Mouse (Mus musculus) retina, postnatal 7 days (tissue): ENCODE measurements at regions not wholly inside any gene's neighbourhood (a gene's known extent, or its start where the extent isn't known, plus 50 kb on each side); places are given as distances from the start of the nearest gene placed in this dataset.
A peak's percentile ranks its signal among the peaks of the same experiment; 100 is the strongest.

Experiments
- DNase-seq: peaks from one replicate; pipeline ENCODE4 v3.0.0-alpha.2; 2012; ENCODE audit warnings: low read depth, low spot score

- DNase-seq = no peak
These were observed 107.5 kb downstream of the Gm45692 start for GRCm38 (mm10) chr8:26226612-26227528.

DNA sequence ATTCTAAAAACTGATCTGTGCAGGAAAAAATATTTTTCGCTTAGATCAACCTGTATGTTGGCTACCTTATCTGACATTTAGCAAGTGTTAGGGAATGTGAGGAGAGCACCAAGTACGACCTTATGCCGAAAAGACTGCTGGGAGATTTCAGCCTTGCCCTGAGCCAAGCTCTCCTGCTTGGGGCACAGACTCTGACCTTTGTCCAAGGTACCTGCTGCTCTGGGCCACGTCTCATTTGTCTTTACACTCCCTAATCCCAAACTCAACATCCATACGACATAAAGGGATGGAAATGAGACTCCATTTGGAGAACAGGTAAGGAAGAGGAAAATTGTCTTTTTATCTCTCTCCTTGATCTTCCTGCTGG is 108.2 kb downstream of the Gm45692 start:
- DNase-seq = no peak

- DNase-seq = no peak
These were observed 110.2 kb downstream of the Gm45692 start for GRCm38 (mm10) chr8:26229548-26229947.

- DNase-seq = no peak
These were observed 119.7 kb downstream of the Gm45692 start for GRCm38 (mm10) chr8:26239075-26239474.

DNA sequence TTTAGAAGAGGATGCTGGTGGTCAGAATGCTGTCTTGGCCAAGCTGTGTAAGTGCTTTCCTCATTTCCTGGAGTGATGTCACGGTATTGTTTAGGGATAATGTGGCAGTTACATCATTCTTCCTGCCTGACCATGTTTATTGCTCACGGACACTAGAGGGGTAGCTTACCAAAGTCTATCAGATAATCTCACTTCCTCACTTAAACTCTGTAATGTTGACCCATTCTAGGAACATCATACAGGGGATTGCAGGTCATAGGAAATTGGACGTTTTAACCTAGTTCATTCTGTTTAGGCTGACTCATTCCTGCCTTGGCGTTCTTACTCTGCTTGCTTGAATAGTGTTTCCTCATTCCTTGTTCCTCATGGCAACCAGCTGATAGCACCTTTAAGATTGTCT is 120.3 kb downstream of the Gm45692 start:
- no peak for DNase-seq

DNA sequence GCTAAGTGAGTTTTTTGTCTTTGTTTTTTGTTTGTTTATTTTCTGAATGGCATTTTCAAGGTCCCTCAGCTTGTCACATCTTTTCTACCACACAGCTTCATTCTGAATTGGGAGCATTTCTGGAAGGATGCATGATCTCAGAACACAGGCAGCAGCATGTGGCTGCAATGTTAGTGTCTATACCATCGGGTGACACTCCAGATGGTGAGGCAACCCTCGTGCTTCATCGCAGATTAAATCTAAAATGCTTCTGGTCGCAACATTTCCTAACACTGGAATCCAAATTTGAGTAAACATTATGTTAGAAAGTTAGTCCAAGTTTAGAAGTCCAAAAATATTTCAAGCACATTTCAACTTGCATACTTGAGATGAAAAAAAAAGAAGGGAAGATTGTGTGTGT is 124.4 kb downstream of the Gm45692 start:
- no peak for DNase-seq

GRCm38 (mm10) chr8:26244308-26244707 is 125.0 kb downstream of the Gm45692 start:
- DNase-seq = no peak

- peak; percentile 38 for DNase-seq
These were observed 135.9 kb downstream of the Gm45692 start for GRCm38 (mm10) chr8:26255191-26255669.

- no peak for DNase-seq
These were observed 141.0 kb downstream of the Gm45692 start for GRCm38 (mm10) chr8:26260294-26260693.

DNA sequence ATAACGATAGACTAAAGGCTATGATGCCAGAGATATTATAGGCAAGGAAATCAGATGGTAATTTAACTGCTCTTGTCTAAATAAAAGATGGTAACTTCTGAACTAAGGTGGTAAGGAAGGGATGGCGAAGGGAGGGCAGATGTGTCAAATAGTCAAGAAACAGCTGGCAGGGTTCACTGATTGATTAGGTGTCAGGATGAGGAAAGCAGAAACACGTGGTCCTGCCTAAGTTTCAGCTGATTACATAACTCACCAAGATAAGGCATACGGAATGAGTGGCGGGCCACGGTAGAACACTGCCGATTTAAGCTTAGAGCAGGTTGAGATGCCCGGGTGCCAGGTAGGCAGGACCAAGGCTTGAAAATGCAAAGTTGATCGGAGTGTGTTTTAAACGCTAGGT is 143.2 kb downstream of the Gm45692 start:
- DNase-seq = no peak

GRCm38 (mm10) chr8:26264869-26265321 is 145.6 kb downstream of the Gm45692 start:
- DNase-seq = no peak

DNA sequence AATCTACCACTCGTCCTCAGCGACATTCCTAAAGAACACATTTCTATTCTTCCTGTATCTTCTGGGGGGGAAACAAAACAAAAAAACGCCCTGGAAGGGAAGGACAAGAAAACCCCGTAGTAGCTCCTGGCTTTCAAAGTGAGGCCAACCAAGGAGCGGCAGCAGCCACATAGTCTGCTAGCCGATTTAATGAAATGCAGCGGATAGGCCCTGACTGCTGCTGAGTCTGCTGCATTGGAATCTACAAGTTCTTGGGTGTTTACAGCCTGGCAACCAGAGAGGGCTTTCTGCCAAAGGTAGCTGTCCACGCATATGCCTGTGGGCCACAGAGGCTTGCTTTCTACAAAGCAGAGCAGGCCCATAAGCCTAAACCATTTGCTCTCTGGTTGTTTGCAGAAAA is 146.0 kb downstream of the Gm45692 start:
- DNase-seq = no peak

- no peak for DNase-seq
These were observed 147.1 kb downstream of the Gm45692 start for GRCm38 (mm10) chr8:26266384-26266783.

GRCm38 (mm10) chr8:26267569-26267968 is 148.2 kb downstream of the Gm45692 start:
- no peak for DNase-seq

GRCm38 (mm10) chr8:26268751-26269415 is 149.5 kb downstream of the Gm45692 start:
- no peak for DNase-seq

DNA sequence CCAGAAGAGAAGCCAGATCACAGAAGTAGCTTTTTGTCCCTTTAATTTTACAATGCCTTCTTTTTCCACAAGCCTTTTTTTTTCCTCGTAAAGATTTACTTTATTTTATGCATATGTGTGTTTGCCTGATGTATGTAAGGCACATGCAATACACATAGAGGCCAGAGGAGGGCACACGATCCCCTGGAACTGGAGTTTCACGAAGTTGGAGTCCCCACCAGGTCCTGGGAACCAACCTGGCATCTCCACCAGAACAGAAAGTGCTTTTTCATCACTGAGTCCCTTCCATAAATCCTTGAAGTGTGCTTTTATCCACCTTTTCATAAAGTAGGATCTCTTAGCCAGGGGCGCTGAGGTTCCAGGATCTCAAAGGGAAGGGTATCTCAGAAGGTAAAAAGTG is 152.8 kb downstream of the Gm45692 start:
- no peak for DNase-seq

- DNase-seq = no peak
These were observed 153.5 kb downstream of the Gm45692 start for GRCm38 (mm10) chr8:26272675-26273414.

GRCm38 (mm10) chr8:26273415-26273760 is 154.1 kb downstream of the Gm45692 start:
- no peak for DNase-seq

DNA sequence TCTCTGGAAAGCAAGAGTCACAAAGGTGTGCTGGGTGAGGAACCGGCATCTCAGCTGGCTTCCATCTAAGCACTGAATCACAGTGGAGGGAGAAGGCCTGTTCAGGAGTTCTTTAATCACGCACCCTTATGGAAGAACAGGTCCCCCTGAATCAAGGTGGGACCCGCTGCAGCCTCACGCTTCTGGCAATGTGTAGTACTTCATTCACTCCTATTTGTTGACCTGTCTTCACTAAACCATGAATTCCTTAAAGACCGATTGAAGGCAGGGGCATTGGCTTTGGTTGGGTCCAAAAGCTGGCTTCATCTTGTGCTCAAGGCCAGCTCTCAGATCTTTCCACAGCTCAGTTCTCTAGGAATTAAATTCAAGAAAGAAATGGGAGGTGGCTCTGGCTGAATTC is 154.5 kb downstream of the Gm45692 start:
- DNase-seq = no peak

DNA sequence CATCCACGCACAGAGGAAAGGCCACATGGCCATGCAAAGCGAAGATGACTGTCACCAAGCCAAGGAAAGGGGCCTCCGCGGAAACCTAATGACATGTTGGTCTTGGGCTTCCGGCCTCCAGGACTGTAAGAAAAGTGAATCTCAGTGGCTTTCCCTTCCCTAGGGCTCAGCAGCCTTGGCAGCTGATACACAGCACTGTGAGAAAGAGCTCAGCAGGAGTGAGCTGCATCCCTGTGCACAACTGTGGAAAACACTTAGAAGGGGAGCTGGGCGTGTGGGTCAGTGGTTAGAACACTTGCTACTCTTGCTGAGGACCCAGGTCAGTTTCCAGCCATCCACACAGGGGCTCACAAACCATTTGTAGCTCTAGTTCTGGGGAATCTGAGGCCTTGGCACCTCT is 155.1 kb downstream of the Gm45692 start:
- DNase-seq = no peak

DNA sequence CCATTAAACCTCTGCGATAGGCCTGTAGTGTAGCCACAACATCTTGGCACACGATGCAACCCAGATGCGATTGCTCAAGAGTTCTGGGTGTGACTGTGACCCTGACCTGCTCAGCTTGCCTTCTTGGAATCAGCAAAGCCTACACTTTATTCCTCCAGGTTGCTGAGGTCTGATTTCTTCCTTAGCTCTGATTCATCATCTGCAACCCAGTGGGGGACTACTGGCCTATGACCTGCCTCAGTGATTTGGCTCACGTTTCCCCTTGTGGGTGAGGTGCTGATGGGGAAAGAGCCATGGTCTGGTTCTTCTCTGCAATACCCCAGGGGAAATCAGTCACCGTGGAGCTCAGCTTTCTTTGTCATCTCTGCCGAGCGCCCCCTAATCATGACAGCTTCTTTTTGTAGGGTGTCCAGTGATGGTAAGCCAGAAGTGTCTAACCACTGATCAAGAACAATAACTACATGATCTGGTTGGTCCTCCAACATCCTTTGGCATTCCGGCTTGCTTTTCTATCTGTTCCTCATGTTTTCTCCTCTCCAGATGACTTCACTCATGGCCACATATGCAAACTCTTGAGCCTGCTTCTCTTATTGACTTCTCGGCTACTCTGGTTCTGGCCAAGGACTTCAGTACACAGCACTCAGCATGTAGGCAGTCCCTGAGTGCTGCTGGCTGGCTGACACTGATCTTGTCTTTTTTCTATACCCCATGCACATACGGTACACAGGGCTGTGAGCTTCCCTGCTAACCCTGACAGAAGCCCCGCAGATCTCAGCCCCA is 163.0 kb downstream of the Gm45692 start:
- DNase-seq = no peak
